Mouse (Mus musculus) liver, embryonic 14.5 days (tissue): ENCODE measurements around the gene Cers1. TPM values are rescaled to one million over a fixed set of nuclear protein-coding genes. Genes with fewer than 3 reads are reported as not detected.
A peak's percentile ranks its signal among the peaks of the same experiment; 100 is the strongest.

ENCODE experiments used
- ATAC-seq: fragments of 200-750 bp; cut with Nextera tagmentation; 2 replicates; pipeline ENCODE4 v1.8.0; 2017; ENCODE audit warnings: moderate number of reproducible peaks, mild to moderate bottlenecking, moderate library complexity; ENCODE audit not compliant: insufficient read depth
- DNase-seq, 3 experiments: peaks; one replicate each; pipeline ENCODE4 v3.0.0-alpha.2; 2012 to 2013; ENCODE audit warnings: low read depth in 3 of 3, low spot score in 3 of 3
- H3K27ac ChIP-seq: fragments of 300-500 bp; sonication (generic); 2 replicates; pipeline ENCODE4 v1.5.1; 2014; ENCODE audit warnings: moderate library complexity, mild to moderate bottlenecking, control low read depth, inconsistent platforms
- H3K27me3 ChIP-seq: fragments of 300-500 bp; sonication (generic); 2 replicates; pipeline ENCODE4 v1.6.1; 2014; ENCODE audit warnings: mild to moderate bottlenecking, low read length, moderate library complexity; ENCODE audit not compliant: control insufficient read depth, insufficient read depth
- H3K36me3 ChIP-seq: fragments of 300-500 bp; sonication (generic); replicated peaks from 2 replicates; pipeline ENCODE4 v1.6.1; 2014; ENCODE audit warnings: low read depth; ENCODE audit not compliant: control insufficient read depth, insufficient read depth
- H3K4me1 ChIP-seq, 2 experiments: fragments of 200-500 bp in 1 of 2; fragments of 300-500 bp in 1 of 2; sonication (generic) in 1 of 2; replicated peaks; 2 replicates each; pipeline ENCODE4 v1.6.1; 2012 to 2014; ENCODE audit warnings: antibody characterized with exemption in 1 of 2, inconsistent platforms in 1 of 2, low read length in 1 of 2; ENCODE audit not compliant: control insufficient read depth in 2 of 2, insufficient read depth in 2 of 2
- H3K4me2 ChIP-seq: fragments of 300-500 bp; sonication (generic); 2 replicates; pipeline ENCODE4 v1.6.1; 2014; ENCODE audit warnings: low read depth, mild to moderate bottlenecking, control low read depth, moderate library complexity
- H3K4me3 ChIP-seq, 2 experiments: fragments of 200-500 bp in 1 of 2; fragments of 300-500 bp in 1 of 2; sonication (generic) in 1 of 2; 2 replicates each; pipeline ENCODE4 v1.5.1; 2012 to 2014; ENCODE audit warnings: low read depth in 2 of 2, low read length in 2 of 2, mild to moderate bottlenecking in 2 of 2, control low read depth in 1 of 2, inconsistent platforms in 1 of 2, moderate library complexity in 1 of 2; ENCODE audit not compliant: insufficient read depth in 1 of 2
- H3K9ac ChIP-seq: fragments of 300-500 bp; sonication (generic); replicated peaks from 2 replicates; pipeline ENCODE4 v1.6.1; 2014; ENCODE audit warnings: mild to moderate bottlenecking, control low read depth, moderate library complexity
- H3K9me3 ChIP-seq: fragments of 300-500 bp; sonication (generic); 2 replicates; pipeline ENCODE4 v1.6.1; 2016; ENCODE audit warnings: low read length, mixed read lengths; ENCODE audit not compliant: control insufficient read depth
- CTCF ChIP-seq: IDR thresholded peaks from 2 replicates; pipeline ENCODE4 v1.5.1; 2016; ENCODE audit warnings: antibody characterized with exemption, low read depth, control low read depth
- EP300 ChIP-seq: IDR thresholded peaks from 2 replicates; pipeline ENCODE4 v1.6.1; 2016; ENCODE audit warnings: antibody characterized with exemption, low read depth
- WGBS: fragments of 180-500 bp; shearing (Covaris S2); extraction: QIAGEN DNeasy Blood & Tissue Kit; methylation state at CpG from one replicate; pipeline ENCODE4 v1.1.7; 2014; ENCODE audit not compliant: insufficient replicate concordance; 5-methylcytosine and 5-hydroxymethylcytosine counted together
- polyA plus RNA-seq, 2 experiments: library from polyadenylated mRNA; depleted of rRNA in 1 of 2; stranded (reverse) in 1 of 2; unstranded in 1 of 2; fragments of >200 nt; fragmentation: Nextera tagmentation in 1 of 2; extraction: Ambion mirVana in 1 of 2; gene quantifications; 2 replicates each; pipeline versions ENCODE4 v1.2.1 to v1.2.3; 2012 to 2014

The Cers1 gene
- polyA plus RNA-seq (2012; rRNA removed): 0.09 and 0.14 TPM in 2 replicates
- not detected in 2 replicates for polyA plus RNA-seq (2014; fragmentation: Nextera tagmentation; extraction: Ambion mirVana)

DNA sequence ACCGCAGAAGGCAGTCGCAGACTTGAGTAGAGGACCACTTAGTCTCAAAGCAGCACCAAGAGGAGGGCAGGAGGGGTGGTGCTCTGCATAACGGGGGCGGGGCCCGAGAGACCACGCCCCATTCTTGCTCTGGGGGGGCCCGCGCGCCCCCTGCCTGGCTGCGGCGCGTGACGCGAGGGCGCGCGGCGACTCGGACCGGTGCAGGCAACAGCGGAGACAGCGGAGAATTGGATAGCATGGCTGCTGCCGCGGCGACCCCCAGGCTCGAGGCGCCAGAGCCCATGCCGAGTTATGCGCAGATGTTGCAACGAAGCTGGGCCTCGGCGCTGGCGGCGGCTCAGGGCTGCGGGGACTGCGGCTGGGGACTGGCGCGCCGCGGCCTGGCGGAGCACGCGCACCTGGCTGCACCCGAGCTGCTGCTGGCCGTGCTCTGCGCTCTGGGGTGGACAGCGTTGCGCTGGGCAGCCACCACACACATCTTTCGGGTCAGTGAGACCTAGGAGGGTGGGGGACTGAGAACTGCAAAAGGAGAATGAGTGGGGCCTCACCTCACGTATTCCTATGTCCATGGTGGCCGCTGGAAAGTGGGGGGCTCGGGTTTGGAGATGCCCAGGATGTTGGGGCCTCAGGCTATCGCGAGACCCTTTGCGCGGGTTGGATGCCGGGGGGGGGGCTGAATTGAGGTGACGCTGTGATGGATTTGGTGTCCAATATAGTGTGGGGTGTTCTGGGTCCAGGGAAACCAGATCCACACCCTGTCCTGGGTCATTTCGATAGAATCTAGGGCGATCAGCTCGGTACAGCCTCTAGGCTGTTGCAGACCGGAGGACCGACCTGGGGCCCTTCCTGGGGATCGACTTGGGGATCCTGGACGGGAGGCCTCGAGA, at the start of gene Cers1:
Gene Cers1, plus strand, starts transcription at position 152 of the 887 bp plus-strand sequence.
- Histone ChIP-seq H3K9ac (no peak within 1 kb of the TSS), H3K9me3 (no peaks in the 10 kb centered on the region), H3K4me1 (0 out of 4 replicates have a peak, but pooled peaks cover 0 to 2% of the 10 kb centered on the region in 2 experiments), H3K27me3 (peaks cover 15% of the 10 kb centered on the region), H3K36me3 (peaks cover 6% of the 10 kb centered on the region), H3K4me3 (peak within 1 kb of the TSS; percentile 37 to 51), H3K27ac (no peak within 1 kb of the TSS), H3K4me2 (peak within 1 kb of the TSS; percentile 67)
- 4% methylated on average over 66 of the region's 66 CpGs for WGBS
- DNase-seq: no peak
- peak; percentile 47; the same call in 1 of the 2 replicates for ATAC-seq
- TF ChIP-seq CTCF: no peak
- no peak for TF ChIP-seq EP300

DNA sequence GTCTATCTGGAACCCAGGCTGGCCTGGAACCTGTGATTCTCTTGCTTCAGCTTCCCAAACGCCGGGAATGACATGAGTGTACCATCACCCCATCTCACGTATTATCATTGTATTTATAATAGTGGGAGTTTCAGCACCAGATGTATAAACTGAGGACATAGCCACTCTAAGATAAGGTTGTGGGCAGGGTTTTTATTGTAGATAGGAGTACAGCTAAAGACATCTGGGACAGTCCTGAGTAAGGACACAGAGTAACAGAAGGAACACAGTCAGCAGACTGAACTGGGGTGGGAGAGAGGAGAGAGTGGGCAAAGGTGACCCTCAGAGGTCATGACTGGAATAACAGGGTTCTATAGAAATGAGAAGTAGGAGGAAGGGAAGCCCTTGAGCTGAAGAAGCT, 47.9 kb upstream of the Cers1 start:
- no peak overlapping the region for H3K4me2 ChIP-seq
- peak; percentile 60 for ATAC-seq
- WGBS: 26% methylated on average over 3 of the region's 3 CpGs

DNA sequence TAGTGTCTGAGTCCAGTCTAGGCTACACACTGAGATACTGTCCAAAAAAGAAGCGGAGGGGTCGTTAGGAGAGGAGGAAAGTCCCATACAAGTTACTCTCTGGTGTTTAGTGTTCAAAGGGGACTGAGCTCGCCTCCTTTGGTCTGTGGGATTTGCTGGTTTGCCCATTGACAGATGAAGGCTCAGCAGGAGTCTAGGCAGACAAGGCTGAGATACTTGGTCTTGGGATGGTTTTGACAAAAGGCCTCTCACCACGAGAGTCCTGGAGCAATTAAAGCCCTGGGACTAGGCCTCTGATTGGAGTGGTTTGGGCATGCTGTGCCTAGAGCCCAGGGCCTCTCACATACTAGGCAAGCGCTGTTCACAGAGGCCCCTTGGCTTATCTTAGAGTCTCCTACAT, 47.3 kb upstream of the Cers1 start:
- Histone ChIP-seq H3K27me3 (no peaks in the 10 kb centered on the region), H3K27ac (no peak overlapping the region), H3K9me3 (no peaks in the 10 kb centered on the region), H3K36me3 (no peaks in the 10 kb centered on the region; the same call in 1 of the 2 replicates), H3K9ac (no peak overlapping the region), H3K4me3 (no peak overlapping the region), H3K4me2 (no peak overlapping the region), H3K4me1 (peaks cover 10 to 39% of the 10 kb centered on the region in 2 experiments)
- ATAC-seq: no peak
- no peak for DNase-seq
- TF ChIP-seq EP300 (no peak), CTCF (no peak)
- WGBS: 43% methylated on average over 5 of the region's 5 CpGs

More for the DNA sequence above, 47.9 kb upstream of the Cers1 start:
- Histone ChIP-seq H3K27ac (no peak overlapping the region), H3K9ac (no peak overlapping the region), H3K27me3 (no peaks in the 10 kb centered on the region), H3K36me3 (no peaks in the 10 kb centered on the region; the same call in 1 of the 2 replicates), H3K9me3 (no peaks in the 10 kb centered on the region), H3K4me1 (peaks cover 10 to 32% of the 10 kb centered on the region in 2 experiments), H3K4me3 (no peak overlapping the region)
- no peak for TF ChIP-seq CTCF
- peak; percentile 63 for TF ChIP-seq EP300
- no peak for DNase-seq

GRCm38 (mm10) chr8:70268799-70269565, 46.6 kb upstream of the Cers1 start:
- DNase-seq (no peak), ATAC-seq (no peak)
- Histone ChIP-seq H3K36me3 (no peaks in the 10 kb centered on the region; the same call in 1 of the 2 replicates), H3K4me2 (no peak overlapping the region), H3K4me3 (no peak overlapping the region), H3K9me3 (no peaks in the 10 kb centered on the region), H3K27me3 (no peaks in the 10 kb centered on the region), H3K9ac (no peak overlapping the region), H3K4me1 (peaks cover 10 to 41% of the 10 kb centered on the region in 2 experiments), H3K27ac (no peak overlapping the region; the same call in 1 of the 2 replicates)
- 21% methylated on average over 11 of the region's 11 CpGs for WGBS
- TF ChIP-seq CTCF (peak; percentile 63), EP300 (no peak)
